Mouse (Mus musculus) gastrocnemius, postnatal 14 days (tissue): ENCODE measurements around the gene Ntng1. TPM values are rescaled to one million over a fixed set of nuclear protein-coding genes. Genes with fewer than 3 reads are reported as not detected.

ENCODE experiments used
- total RNA-seq, 2 experiments: library from RNA; stranded (reverse); gene quantifications; 2 replicates each; pipeline ENCODE4 v1.2.3; 2021

The Ntng1 gene
- total RNA-seq, 2 experiments from 2014 or later: 0.60 to 0.92 TPM

Other genes with a start within 250 kb of the Ntng1 start
- gene Prmt6, start 107.0 kb upstream of the Ntng1 start, total RNA-seq: 1 to 10 TPM; 3.5 to 3.8 TPM